Mouse (Mus musculus) limb, embryonic 13.5 days (tissue): ENCODE data around the gene Sspo. TPM values are rescaled to one million over a fixed set of nuclear protein-coding genes. Genes with fewer than 3 reads are reported as not detected.

ENCODE experiments used
- ATAC-seq: fragments of 200-750 bp; cut with Nextera tagmentation; 2 replicates; pipeline ENCODE4 v1.8.0; 2017; ENCODE audit warnings: low read depth, moderate number of reproducible peaks, moderate TSS enrichment; ENCODE audit not compliant: low FRiP score
- H3K27ac ChIP-seq: fragments of 300-500 bp; sonication (generic); 2 replicates; pipeline ENCODE4 v1.5.1; 2015; ENCODE audit warnings: inconsistent platforms, mild to moderate bottlenecking, moderate library complexity
- H3K27me3 ChIP-seq: fragments of 300-500 bp; sonication (generic); 2 replicates; pipeline ENCODE4 v1.6.1; 2015; ENCODE audit warnings: mild to moderate bottlenecking, inconsistent platforms
- H3K36me3 ChIP-seq: fragments of 300-500 bp; sonication (generic); 2 replicates; pipeline ENCODE4 v1.6.1; 2015; ENCODE audit warnings: inconsistent platforms, mild to moderate bottlenecking, moderate library complexity
- H3K4me1 ChIP-seq: fragments of 300-500 bp; sonication (generic); 2 replicates; pipeline ENCODE4 v1.6.1; 2015; ENCODE audit warnings: inconsistent platforms
- H3K4me2 ChIP-seq: fragments of 300-500 bp; sonication (generic); replicated peaks from 2 replicates; pipeline ENCODE4 v1.6.1; 2015; ENCODE audit warnings: inconsistent platforms, mild to moderate bottlenecking, moderate library complexity
- H3K4me3 ChIP-seq: fragments of 300-500 bp; sonication (generic); 2 replicates; pipeline ENCODE4 v1.5.1; 2015; ENCODE audit warnings: moderate library complexity, mild to moderate bottlenecking, inconsistent platforms
- H3K9ac ChIP-seq: fragments of 300-500 bp; sonication (generic); 2 replicates; pipeline ENCODE4 v1.6.1; 2015; ENCODE audit warnings: mild to moderate bottlenecking, inconsistent platforms
- H3K9me3 ChIP-seq: fragments of 300-500 bp; sonication (generic); 2 replicates; pipeline ENCODE4 v1.6.1; 2016; ENCODE audit warnings: inconsistent platforms
- WGBS: fragments of 180-500 bp; shearing (Covaris S2); methylation state at CpG from one replicate; pipeline ENCODE4 v1.1.7; 2015; 5-methylcytosine and 5-hydroxymethylcytosine counted together
- polyA plus RNA-seq: library from polyadenylated mRNA; unstranded; fragments of >200 nt; fragmentation: Nextera tagmentation; extraction: Ambion mirVana; gene quantifications from 2 replicates; pipeline ENCODE4 v1.2.1, GENCODE M21; 2015

The Sspo gene
- polyA plus RNA-seq = 0.23 and 0.47 TPM in 2 replicates

GRCm38 (mm10) chr6:48447929-48448328, at the start of gene Sspo:
Sspo (plus strand) TSS chr6:48448229.
- Histone ChIP-seq H3K9me3 (no peaks in the 10 kb centered on the region), H3K4me2 (no peak within 1 kb of the TSS), H3K27ac (no peak within 1 kb of the TSS), H3K9ac (no peak within 1 kb of the TSS), H3K4me1 (peaks cover 16% of the 10 kb centered on the region), H3K4me3 (no peak within 1 kb of the TSS), H3K36me3 (no peaks in the 10 kb centered on the region), H3K27me3 (no peaks in the 10 kb centered on the region)
- 81% methylated on average over 1 of the region's 1 CpGs for WGBS
- ATAC-seq = no peak

DNA sequence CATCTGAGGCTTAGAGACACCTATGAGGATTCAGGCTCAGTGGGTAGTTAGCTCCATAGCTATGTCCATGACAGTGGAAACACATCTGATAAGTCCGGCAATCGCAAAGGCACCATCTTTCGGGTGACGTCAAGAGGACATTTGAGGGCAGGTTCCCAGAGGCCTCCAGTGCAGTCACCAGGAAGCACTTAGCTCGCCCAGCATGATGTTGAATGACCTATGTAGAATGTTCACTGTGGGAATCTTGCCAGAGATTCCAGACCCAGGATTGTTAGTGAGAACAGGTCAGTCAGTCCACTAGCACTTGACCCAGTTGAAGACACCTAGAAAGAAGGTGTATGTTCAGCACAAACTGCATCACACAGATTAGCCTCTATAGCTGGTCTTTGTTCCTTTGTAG, 48.1 kb upstream of the Sspo start:
- Histone ChIP-seq H3K4me1 (peaks cover 20% of the 10 kb centered on the region), H3K27ac (no peak overlapping the region), H3K36me3 (peaks cover 31% of the 10 kb centered on the region), H3K27me3 (no peaks in the 10 kb centered on the region), H3K9ac (no peak overlapping the region), H3K4me2 (no peak overlapping the region), H3K9me3 (no peaks in the 10 kb centered on the region), H3K4me3 (no peak overlapping the region)
- 92% methylated on average over 5 of the region's 5 CpGs for WGBS
- ATAC-seq = no peak

DNA sequence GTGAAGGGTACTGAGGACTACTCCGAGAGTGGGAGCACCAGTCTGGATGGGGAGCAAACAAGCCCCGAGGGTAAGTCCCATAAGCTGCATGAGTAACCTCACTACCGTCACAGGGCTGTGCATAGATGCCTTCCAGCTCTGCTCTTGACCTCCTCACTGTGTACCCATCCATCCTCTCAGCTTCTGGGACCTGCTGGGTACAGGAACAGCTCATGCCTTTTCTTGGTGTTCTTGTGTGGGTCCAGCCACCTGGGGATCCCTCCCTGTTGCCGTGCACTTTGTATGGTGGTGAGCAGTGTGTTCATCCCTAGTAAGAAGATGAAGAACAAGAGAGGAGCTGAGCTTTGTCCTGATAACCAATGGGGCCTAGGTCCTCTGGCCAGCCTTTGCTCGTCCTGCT, 44.0 kb upstream of the Sspo start:
- Histone ChIP-seq H3K4me1 (0 out of 2 replicates have a peak, but pooled peaks cover 5% of the 10 kb centered on the region), H3K4me3 (no peak overlapping the region), H3K27ac (no peak overlapping the region), H3K27me3 (no peaks in the 10 kb centered on the region), H3K9ac (no peak overlapping the region), H3K9me3 (no peaks in the 10 kb centered on the region), H3K4me2 (no peak overlapping the region), H3K36me3 (peaks cover 69% of the 10 kb centered on the region)
- no peak for ATAC-seq
- 94% methylated on average over 5 of the region's 5 CpGs for WGBS

GRCm38 (mm10) chr6:48409726-48410343, 38.2 kb upstream of the Sspo start:
- no peak overlapping the region for H3K4me3 ChIP-seq
- H3K9ac ChIP-seq = no peak overlapping the region
- no peak overlapping the region for H3K4me2 ChIP-seq
- no peak overlapping the region for H3K27ac ChIP-seq
- no peak for ATAC-seq
- peaks cover 100% of the 10 kb centered on the region for H3K36me3 ChIP-seq
- WGBS = 91% methylated on average over 4 of the region's 4 CpGs
- H3K9me3 ChIP-seq = no peaks in the 10 kb centered on the region
- H3K27me3 ChIP-seq = no peaks in the 10 kb centered on the region
- no peaks in the 10 kb centered on the region for H3K4me1 ChIP-seq

DNA sequence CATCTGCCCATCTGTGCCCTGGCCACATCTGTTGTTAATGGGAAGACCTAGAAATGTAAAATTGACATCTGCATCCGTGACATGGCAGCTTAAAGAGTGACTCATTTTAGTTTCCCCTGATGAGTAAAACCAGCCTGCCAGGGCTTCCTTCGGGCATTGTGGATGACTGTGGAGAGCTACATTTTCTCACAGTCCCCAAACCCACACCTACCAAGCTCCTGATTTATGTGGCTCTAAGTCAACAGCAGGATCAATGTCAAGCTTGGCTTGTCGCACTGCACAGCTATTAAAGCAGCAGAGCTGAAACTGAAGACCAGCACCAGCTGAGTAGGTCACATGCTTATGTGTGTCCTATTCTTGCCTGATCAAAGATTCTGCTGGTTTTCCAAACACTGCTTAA, 37.5 kb upstream of the Sspo start:
- Histone ChIP-seq H3K4me3 (no peak overlapping the region), H3K27ac (no peak overlapping the region), H3K4me1 (no peaks in the 10 kb centered on the region), H3K4me2 (no peak overlapping the region), H3K9me3 (no peaks in the 10 kb centered on the region), H3K36me3 (peaks cover 100% of the 10 kb centered on the region), H3K27me3 (no peaks in the 10 kb centered on the region), H3K9ac (no peak overlapping the region)
- ATAC-seq = no peak
- 73% methylated on average over 3 of the region's 3 CpGs for WGBS

DNA sequence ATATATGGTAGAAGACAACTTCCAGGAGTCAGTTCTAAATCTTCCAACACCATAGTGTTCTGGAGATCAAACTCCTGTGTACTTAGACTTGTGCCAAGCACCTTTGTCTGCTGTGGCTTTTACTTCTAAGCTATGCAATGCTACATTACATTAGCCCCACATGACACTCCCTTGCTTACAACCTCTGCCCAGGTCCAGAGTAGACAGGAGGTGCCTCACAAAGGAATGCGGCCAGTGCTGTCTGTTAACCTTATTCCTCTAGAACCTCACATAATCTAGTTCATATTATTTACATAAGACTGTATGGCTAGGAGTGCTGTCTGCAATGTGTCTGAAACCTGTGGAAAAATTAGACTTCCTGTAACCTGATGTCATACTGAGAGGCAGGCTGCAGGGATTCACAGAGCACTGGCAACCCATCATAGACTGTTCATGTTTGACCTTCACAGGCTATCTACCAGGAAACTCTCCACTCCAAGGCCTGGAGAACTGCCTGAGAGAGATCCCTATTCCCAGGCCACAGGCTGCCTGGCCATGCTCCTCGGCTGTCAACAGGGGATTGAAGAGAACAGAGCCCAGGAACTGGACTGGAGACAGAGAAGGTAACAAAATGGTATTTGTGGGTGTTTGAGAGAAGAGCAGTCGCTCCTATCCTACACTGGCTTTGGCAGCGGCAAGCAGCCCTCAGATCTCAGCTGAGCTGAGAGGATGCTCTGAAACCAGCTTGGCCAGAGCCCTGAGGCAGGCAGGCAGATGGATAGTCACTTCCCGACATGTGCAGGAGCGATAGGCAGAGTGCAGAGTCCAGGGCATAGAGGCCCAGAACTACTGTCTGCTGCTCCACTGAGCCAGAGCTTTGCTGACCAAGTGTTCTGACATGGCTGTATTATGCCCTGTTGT, 36.6 kb upstream of the Sspo start:
- Histone ChIP-seq H3K9ac (no peak overlapping the region), H3K27ac (no peak overlapping the region), H3K27me3 (no peaks in the 10 kb centered on the region), H3K9me3 (no peaks in the 10 kb centered on the region), H3K4me3 (no peak overlapping the region), H3K4me1 (no peaks in the 10 kb centered on the region), H3K36me3 (peaks cover 100% of the 10 kb centered on the region), H3K4me2 (no peak overlapping the region)
- no peak for ATAC-seq
- WGBS = 94% methylated on average over 6 of the region's 6 CpGs

DNA sequence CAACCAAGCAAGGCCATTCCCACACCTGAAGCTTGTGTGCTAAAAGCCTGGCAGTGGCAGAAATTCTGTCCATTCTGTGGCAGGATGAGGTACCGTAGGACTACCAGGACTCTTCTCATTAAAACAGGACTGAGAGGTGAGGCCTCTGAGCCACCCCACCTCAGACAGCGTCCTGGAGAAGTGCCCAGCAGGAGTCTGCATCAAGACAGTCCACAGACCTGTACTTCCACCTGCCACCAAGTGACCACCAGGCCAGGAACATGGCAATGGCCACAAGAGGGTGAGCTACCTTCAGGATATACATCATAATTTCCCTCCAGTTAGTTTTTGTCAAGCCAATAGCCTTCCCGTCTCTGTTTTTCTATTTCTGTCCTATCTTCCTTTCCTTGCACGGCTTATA, 35.9 kb upstream of the Sspo start:
- no peak for ATAC-seq
- no peaks in the 10 kb centered on the region for H3K4me1 ChIP-seq
- no peak overlapping the region for H3K27ac ChIP-seq
- no peak overlapping the region for H3K4me2 ChIP-seq
- H3K9me3 ChIP-seq = no peaks in the 10 kb centered on the region
- H3K36me3 ChIP-seq = peaks cover 100% of the 10 kb centered on the region
- 87% methylated on average over 4 of the region's 4 CpGs for WGBS
- no peak overlapping the region for H3K4me3 ChIP-seq
- H3K27me3 ChIP-seq = no peaks in the 10 kb centered on the region
- no peak overlapping the region for H3K9ac ChIP-seq

- WGBS = 82% methylated on average over 3 of the region's 3 CpGs
- no peaks in the 10 kb centered on the region for H3K27me3 ChIP-seq
- H3K27ac ChIP-seq = no peak overlapping the region
- H3K9ac ChIP-seq = no peak overlapping the region
- H3K4me1 ChIP-seq = no peaks in the 10 kb centered on the region
- peaks cover 100% of the 10 kb centered on the region for H3K36me3 ChIP-seq
- H3K4me2 ChIP-seq = no peak overlapping the region
- no peak for ATAC-seq
- no peaks in the 10 kb centered on the region for H3K9me3 ChIP-seq
- H3K4me3 ChIP-seq = no peak overlapping the region
Measured at GRCm38 (mm10) chr6:48412662-48413061, 35.4 kb upstream of the Sspo start.

DNA sequence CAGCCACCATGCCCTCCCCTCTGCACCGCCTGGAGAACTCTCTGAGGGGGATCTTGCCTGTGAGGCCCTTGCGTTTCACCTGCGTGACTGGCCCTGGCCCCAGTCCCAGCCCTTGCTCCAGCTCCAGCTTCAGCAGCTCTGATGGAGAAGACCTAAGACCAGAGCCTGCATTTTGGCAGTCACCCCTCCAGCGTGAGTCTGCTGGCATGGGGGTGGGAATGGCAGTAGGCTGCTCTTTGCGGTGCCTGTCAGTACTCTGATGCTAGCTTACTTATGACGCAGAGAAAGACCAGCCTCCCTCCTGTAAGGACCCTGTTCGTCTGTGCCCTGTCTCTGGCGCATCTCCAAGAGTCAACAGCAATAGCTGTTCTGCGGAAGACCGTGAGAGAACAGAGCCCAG, 34.9 kb upstream of the Sspo start:
- no peak for ATAC-seq
- Histone ChIP-seq H3K4me1 (no peaks in the 10 kb centered on the region), H3K9me3 (no peaks in the 10 kb centered on the region), H3K27me3 (no peaks in the 10 kb centered on the region), H3K9ac (no peak overlapping the region), H3K27ac (no peak overlapping the region), H3K36me3 (peaks cover 100% of the 10 kb centered on the region), H3K4me2 (no peak overlapping the region), H3K4me3 (no peak overlapping the region)
- 84% methylated on average over 10 of the region's 10 CpGs for WGBS

DNA sequence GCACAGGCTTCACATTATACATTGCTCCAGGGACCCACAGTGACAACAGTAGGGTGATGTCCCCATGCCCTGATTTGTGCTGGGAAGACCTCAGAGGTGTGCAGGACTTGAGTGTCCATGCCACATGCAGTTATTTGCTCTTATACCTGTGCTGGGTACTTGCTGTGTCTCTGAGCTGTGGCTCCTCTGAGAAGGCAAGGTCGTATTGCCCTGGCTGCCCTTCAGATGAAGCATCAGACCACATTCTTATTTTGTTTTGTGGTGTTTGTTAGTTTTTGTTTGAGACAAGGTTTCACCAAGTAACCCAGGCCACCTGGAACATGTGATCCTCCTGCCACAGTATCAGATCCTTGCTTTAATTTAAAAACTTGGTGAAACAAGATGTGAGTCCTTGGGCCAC, 33.1 kb upstream of the Sspo start:
- Histone ChIP-seq H3K9me3 (no peaks in the 10 kb centered on the region), H3K27ac (no peak overlapping the region), H3K27me3 (no peaks in the 10 kb centered on the region), H3K36me3 (peaks cover 91% of the 10 kb centered on the region), H3K9ac (no peak overlapping the region), H3K4me3 (no peak overlapping the region), H3K4me1 (no peaks in the 10 kb centered on the region), H3K4me2 (no peak overlapping the region)
- ATAC-seq = no peak
- WGBS = 81% methylated on average over 1 of the region's 1 CpGs

- Histone ChIP-seq H3K4me2 (no peak overlapping the region), H3K9me3 (no peaks in the 10 kb centered on the region), H3K4me1 (no peaks in the 10 kb centered on the region), H3K27me3 (no peaks in the 10 kb centered on the region), H3K9ac (no peak overlapping the region), H3K27ac (no peak overlapping the region), H3K36me3 (peaks cover 84% of the 10 kb centered on the region), H3K4me3 (no peak overlapping the region)
- no peak for ATAC-seq
- WGBS = 95% methylated on average over 7 of the region's 7 CpGs
Measured at GRCm38 (mm10) chr6:48415636-48416035, 32.4 kb upstream of the Sspo start.

- Histone ChIP-seq H3K27ac (no peak overlapping the region), H3K4me3 (no peak overlapping the region), H3K4me1 (no peaks in the 10 kb centered on the region), H3K36me3 (peaks cover 75% of the 10 kb centered on the region), H3K4me2 (no peak overlapping the region), H3K27me3 (no peaks in the 10 kb centered on the region), H3K9ac (no peak overlapping the region), H3K9me3 (no peaks in the 10 kb centered on the region)
- 86% methylated on average over 2 of the region's 2 CpGs for WGBS
- ATAC-seq = no peak
Measured at GRCm38 (mm10) chr6:48416486-48416885, 31.5 kb upstream of the Sspo start.
